Mouse (Mus musculus) mesoderm, embryonic 11.5 days (tissue): ENCODE data around the gene Olfr577.

Source experiments
- DNase-seq: peaks from one replicate; pipeline ENCODE4 v3.0.0-alpha.2; 2012; ENCODE audit warnings: low read depth, low spot score

The Olfr577 gene

DNA sequence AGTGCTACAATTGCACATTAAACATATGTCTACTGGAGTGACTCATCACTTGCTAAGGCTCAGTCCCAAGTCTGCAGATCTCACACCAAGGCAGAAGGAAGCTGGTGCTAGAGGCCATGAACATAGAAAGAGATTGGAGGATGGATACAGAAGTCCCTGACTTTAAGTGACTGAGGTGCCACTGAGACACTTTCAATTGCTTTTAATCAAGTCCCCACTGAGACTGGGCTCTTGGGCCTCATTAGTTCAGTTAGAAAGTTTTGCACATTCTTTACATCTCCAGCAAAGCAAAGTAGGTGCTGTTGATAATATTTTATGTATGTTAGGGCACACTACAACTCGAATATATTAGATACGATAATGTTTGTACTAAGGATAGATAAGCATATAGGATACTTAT, at the start of gene Olfr577:
Gene Olfr577 (minus strand): TSS at position 101 of the 400 bp plus-strand sequence.
- no peak for DNase-seq

DNA sequence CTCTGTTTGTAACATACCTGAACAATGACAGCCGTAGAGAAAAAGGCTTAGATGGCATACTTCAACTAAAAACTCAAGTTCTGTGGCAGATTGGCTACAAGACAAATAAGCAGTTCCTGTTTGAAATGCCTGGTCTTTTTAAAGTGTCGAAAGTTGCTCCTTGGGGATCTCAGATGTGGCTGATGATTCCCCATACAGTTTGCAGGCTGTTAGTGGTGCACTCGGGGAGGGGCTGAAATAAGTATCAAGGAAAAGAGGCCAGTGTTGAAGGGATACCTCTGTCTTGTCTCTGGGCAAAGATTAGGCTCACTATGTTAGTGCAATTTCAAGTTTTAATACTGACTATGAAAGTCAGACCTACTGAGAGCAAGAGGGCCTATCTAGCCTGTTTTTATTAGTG, 13.5 kb upstream of the Olfr577 start, which contains the start of gene Olfr578:
Gene Olfr578 (minus strand): TSS at position 101 of the 400 bp plus-strand sequence.
- no peak for DNase-seq

DNA sequence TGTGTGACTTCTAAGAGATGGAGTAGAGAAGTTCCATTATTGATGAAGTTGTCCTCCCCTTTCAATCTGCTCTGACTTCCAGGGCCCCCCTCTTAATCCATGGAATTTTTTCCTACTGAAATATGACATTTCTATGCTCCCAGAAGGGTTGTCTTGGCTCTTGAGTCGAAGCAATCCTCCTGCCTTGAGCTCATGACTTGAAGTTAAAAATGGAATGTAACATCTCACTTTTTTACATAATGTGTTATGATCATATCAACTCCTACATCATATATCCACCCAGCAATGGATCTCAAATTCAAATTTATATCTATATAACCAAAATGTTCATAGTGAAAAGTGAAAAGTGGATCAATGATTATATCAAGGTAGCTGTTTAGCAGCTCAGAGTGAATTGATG, 1.3 kb downstream of the Olfr577 start:
- DNase-seq = no peak

DNA sequence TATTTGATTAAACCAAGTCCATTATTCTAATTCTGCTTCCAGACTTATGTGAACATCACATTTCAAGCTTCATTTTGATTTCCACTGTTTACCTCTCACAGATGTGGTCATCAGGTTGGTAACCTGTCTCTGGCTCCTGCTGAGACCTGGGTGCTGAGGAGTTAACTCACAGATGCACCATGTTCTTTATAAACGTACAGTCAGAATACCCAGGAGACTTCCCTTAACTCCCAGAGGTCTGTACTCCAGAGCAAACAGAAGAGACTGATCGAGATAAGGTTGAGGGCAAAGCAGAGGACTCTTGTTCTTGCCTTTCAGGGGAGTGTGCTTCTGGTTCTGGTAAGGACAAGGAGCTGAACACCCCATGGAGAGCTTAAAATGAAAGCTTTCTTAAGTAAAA, 13.4 kb downstream of the Olfr577 start, which contains the start of gene Olfr576:
Gene Olfr576 (plus strand): TSS at position 301 of the 400 bp plus-strand sequence.
- no peak for DNase-seq

DNA sequence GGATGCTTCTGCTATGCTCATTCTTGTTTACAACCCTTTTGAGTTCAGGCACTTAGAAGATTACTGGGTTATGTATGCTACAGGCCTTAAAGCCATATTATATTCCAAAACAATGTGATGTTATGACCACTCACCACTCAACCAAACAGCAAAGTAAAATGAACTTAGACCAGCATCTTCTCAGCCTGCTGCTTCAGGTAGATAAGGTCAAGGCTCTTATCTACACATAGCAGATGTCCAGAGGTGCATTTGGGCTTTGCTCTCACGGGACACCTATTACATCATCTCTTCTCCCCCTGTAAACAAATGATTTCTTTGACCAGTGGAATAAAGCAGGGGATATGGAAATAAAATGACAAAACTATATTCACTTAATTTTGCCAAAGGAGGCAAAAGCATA, 17.1 kb downstream of the Olfr577 start, which contains the start of gene Olfr575:
Gene Olfr575 (minus strand): TSS at position 183 of the 400 bp plus-strand sequence.
- no peak for DNase-seq

DNA sequence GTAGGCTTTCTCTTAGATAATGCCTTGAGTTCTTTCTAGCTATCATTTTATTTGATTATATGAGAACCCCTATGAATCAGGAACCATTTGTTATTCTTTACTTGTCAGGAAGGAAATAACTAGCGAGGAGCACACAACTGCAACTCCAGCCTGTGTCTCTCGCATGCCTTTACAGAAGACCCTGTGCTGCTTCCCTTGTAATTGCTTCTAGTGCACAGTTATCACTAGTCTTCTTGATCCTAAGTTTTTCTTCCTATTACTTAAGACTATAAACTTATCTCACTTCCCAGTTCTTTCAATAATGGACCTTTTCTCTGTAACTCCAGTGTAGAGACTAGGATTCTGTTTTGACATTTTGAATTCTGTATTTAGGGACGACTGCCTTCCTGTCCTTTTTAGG, 17.6 kb downstream of the Olfr577 start:
- DNase-seq = no peak

DNA sequence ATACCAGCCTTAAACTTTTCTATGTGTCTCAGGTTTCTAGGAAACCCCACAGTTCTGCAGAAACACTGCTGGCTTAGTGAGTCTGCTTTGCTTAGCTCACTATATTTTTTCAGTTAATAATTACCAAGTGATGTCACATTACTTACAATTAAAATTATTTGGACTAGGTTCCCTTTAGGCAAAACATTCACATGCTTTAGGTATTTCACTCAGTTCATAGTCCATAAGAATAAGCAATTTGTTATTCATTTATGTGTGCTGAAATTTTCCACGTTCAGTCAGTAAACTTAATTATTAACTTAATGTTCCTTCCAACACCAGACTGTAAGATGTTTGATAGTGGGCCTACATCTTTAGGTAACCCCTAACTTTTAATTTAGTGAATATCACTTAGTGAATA, 25.0 kb downstream of the Olfr577 start:
- DNase-seq = no peak

DNA sequence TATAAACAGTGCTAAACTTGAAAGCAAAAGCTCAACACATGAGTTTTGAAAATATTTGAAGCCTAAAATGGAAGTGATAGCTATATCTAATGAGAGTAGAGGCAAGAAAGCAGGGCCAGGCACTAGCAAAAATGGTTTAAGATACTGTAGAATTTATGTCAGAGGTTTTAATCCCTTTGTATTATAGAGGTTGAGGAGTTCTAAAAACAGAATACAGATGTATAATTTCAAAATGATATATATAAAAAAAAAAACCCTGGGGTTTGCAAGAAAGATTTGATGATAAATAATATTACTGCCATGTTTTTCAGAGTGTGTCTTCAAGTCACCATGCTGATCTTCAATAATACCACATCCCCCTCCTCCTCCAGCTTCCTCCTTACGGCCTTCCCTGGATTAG, 27.6 kb downstream of the Olfr577 start, which contains the start of gene Olfr574:
Gene Olfr574 (plus strand): TSS at position 301 of the 400 bp plus-strand sequence.
- DNase-seq = no peak

DNA sequence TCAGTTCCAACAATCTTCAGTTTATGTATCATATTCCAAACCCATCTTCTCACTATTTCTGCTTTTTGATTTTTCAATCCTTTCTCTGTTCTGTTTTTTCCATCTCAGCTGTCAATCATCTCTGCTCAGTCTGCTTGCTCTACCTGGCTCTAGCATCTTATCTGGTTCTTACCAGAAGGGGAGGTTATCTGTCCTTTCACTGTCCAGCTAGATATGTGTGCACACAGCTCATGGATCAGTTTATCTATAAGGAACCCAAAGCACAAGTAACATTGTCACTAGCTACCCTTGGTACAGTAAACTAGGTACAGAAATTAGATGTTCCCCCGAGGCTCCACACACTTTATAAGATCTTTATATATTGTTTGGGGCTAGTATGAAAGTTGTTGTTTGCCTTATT, 32.3 kb downstream of the Olfr577 start:
- no peak for DNase-seq

DNA sequence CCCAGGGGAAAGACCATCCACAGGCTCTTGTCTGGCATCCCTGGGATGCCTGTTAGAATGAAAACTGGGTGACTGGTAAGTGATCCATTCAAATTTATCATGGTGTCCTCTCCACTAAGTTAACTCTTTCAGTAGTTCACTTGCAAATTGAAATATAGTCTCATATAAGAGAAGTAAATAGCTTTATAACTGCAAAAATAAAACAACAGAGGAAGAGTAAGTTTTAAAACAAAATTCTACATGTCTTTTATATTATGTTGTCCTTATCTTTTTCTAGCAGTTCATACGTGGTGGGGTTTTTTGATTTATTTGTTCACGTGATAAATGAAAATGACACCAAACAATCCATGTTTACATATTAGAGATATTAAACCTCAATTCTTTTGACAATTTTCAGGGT, 33.3 kb downstream of the Olfr577 start, which contains the start of gene Olfr573-ps1:
Gene Olfr573-ps1 (minus strand): TSS at position 101 of the 400 bp plus-strand sequence.
- no peak for DNase-seq

DNA sequence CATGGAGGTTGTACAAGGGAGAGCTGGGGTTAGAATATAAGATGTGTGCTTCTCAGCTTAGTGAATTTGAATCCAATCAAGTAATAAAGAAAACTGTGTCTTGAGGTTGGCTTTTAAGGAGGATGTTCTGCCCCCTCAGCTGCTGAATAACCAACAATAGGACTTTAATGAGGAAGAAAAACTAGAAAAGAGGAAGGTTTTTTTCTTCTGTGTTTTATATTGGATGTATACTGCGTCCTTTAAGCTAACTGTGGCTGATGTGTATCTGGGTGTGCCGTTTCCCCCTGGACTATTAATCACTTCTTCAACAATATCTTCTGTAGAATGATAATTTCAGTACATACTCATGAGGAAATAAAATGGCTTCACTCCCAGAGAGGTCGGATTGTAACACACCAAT, 48.6 kb downstream of the Olfr577 start:
- DNase-seq = no peak

DNA sequence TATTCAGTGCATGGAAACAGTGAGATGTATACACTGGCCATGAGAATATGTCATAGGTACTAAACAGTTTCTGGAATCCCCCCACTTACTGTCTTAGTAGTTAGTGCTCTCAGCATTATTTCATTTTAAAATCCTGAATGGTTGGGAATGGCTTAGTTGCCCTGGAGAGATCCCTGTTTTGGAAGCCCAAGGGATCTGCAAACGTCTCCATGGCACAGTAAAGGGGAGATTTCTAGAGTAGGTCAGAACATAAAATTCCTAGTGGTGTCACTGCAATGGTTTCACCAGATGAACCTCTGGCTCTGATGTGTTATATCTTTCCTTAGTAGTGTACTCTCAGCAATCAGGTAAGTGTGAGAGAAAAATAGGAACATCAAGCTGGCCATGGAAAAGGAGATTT, 51.6 kb downstream of the Olfr577 start, which contains the start of gene Olfr572:
Gene Olfr572 (plus strand): TSS at position 301 of the 400 bp plus-strand sequence.
- DNase-seq = no peak
